Mouse (Mus musculus) heart, embryonic 15.5 days (tissue): Measurements from ENCODE around the gene Spesp1. TPM values are rescaled to one million over a fixed set of nuclear protein-coding genes. Genes with fewer than 3 reads are reported as not detected.
A peak's percentile ranks its signal among the peaks of the same experiment; 100 is the strongest.

Source experiments
- ATAC-seq: fragments of 200-750 bp; cut with Nextera tagmentation; replicated peaks from 2 replicates; pipeline ENCODE4 v1.8.0; 2017; ENCODE audit warnings: low read depth, moderate TSS enrichment; ENCODE audit not compliant: insufficient number of reproducible peaks, insufficient read depth, low FRiP score
- H3K27ac ChIP-seq: fragments of 300-500 bp; sonication (generic); 2 replicates; pipeline ENCODE4 v1.5.1; 2015; ENCODE audit warnings: mild to moderate bottlenecking, inconsistent platforms
- H3K27me3 ChIP-seq: fragments of 300-500 bp; sonication (generic); 2 replicates; pipeline ENCODE4 v1.6.1; 2015; ENCODE audit warnings: inconsistent platforms
- H3K36me3 ChIP-seq: fragments of 300-500 bp; sonication (generic); 2 replicates; pipeline ENCODE4 v1.6.1; 2015; ENCODE audit warnings: mild to moderate bottlenecking, inconsistent platforms
- H3K4me1 ChIP-seq: fragments of 300-500 bp; sonication (generic); replicated peaks from 2 replicates; pipeline ENCODE4 v1.6.1; 2015; ENCODE audit warnings: inconsistent platforms
- H3K4me2 ChIP-seq: fragments of 300-500 bp; sonication (generic); 2 replicates; pipeline ENCODE4 v1.6.1; 2015; ENCODE audit warnings: inconsistent platforms, mild to moderate bottlenecking, moderate library complexity
- H3K4me3 ChIP-seq: fragments of 300-500 bp; sonication (generic); 2 replicates; pipeline ENCODE4 v1.5.1; 2015; ENCODE audit warnings: mild to moderate bottlenecking, inconsistent platforms
- H3K9ac ChIP-seq: fragments of 300-500 bp; sonication (generic); 2 replicates; pipeline ENCODE4 v1.6.1; 2015; ENCODE audit warnings: mild to moderate bottlenecking, inconsistent platforms
- H3K9me3 ChIP-seq: fragments of 300-500 bp; sonication (generic); replicated peaks from 2 replicates; pipeline ENCODE4 v1.6.1; 2016; ENCODE audit warnings: inconsistent platforms
- WGBS: fragments of 180-500 bp; shearing (Covaris S2); methylation state at CpG from one replicate; pipeline ENCODE4 v1.1.7; 2015; ENCODE audit warnings: mixed read lengths; 5-methylcytosine and 5-hydroxymethylcytosine counted together
- polyA plus RNA-seq: library from polyadenylated mRNA; unstranded; fragments of >200 nt; fragmentation: Nextera tagmentation; extraction: Ambion mirVana; gene quantifications from 2 replicates; pipeline ENCODE4 v1.2.1, GENCODE M21; 2015

Gene Spesp1
- polyA plus RNA-seq, 1 experiment from 2014 or later: not detected

GRCm38 (mm10) chr9:62245612-62246379, 36.2 kb downstream of the Spesp1 start:
- no peak for ATAC-seq
- H3K36me3 ChIP-seq: no peaks in the 10 kb centered on the region
- H3K27me3 ChIP-seq: peaks cover 4% of the 10 kb centered on the region; the same call in 1 of the 2 replicates
- no peak overlapping the region for H3K4me2 ChIP-seq
- no peak overlapping the region for H3K4me3 ChIP-seq
- H3K9ac ChIP-seq: no peak overlapping the region
- no peak overlapping the region for H3K27ac ChIP-seq
- H3K9me3 ChIP-seq: no peaks in the 10 kb centered on the region
- H3K4me1 ChIP-seq: peaks cover 5% of the 10 kb centered on the region
- 56% methylated on average over 17 of the region's 17 CpGs for WGBS

- WGBS: 35% methylated on average over 3 of the region's 3 CpGs
- H3K9ac ChIP-seq: no peak overlapping the region
- ATAC-seq: no peak; the same call in 1 of the 2 replicates
These were observed 37.4 kb downstream of the Spesp1 start for GRCm38 (mm10) chr9:62244612-62245010.

GRCm38 (mm10) chr9:62243991-62244611, 37.9 kb downstream of the Spesp1 start:
- Histone ChIP-seq H3K4me3 (peak overlapping the region; percentile 28), H3K4me2 (peak overlapping the region; percentile 61), H3K4me1 (peaks cover 5% of the 10 kb centered on the region), H3K9ac (no peak overlapping the region), H3K27ac (no peak overlapping the region), H3K36me3 (no peaks in the 10 kb centered on the region), H3K9me3 (no peaks in the 10 kb centered on the region), H3K27me3 (peaks cover 4% of the 10 kb centered on the region; the same call in 1 of the 2 replicates)
- WGBS: 18% methylated on average over 19 of the region's 19 CpGs
- peak; percentile 43; the same call in 1 of the 2 replicates for ATAC-seq

More at GRCm38 (mm10) chr9:62244612-62245010, 37.4 kb downstream of the Spesp1 start:
- H3K4me2 ChIP-seq: 0 out of 2 replicates have a peak overlapping the region, but pooled peaks have one; percentile 61
- H3K27ac ChIP-seq: no peak overlapping the region
- H3K36me3 ChIP-seq: no peaks in the 10 kb centered on the region
- no peaks in the 10 kb centered on the region for H3K9me3 ChIP-seq
- peaks cover 4% of the 10 kb centered on the region; the same call in 1 of the 2 replicates for H3K27me3 ChIP-seq
- H3K4me3 ChIP-seq: peak overlapping the region; percentile 28; the same call in 1 of the 2 replicates
- H3K4me1 ChIP-seq: peaks cover 5% of the 10 kb centered on the region

- no peaks in the 10 kb centered on the region for H3K9me3 ChIP-seq
- H3K27ac ChIP-seq: no peak overlapping the region
- peaks cover 13% of the 10 kb centered on the region for H3K4me1 ChIP-seq
- H3K27me3 ChIP-seq: peaks cover under 1% of the 10 kb centered on the region; the same call in 1 of the 2 replicates
- no peak overlapping the region for H3K4me2 ChIP-seq
- WGBS: 65% methylated on average over 10 of the region's 10 CpGs
- H3K36me3 ChIP-seq: no peaks in the 10 kb centered on the region
- H3K9ac ChIP-seq: no peak overlapping the region
- no peak overlapping the region for H3K4me3 ChIP-seq
- ATAC-seq: no peak
These were observed 42.0 kb downstream of the Spesp1 start for GRCm38 (mm10) chr9:62240036-62240435.

GRCm38 (mm10) chr9:62237381-62237980, 44.5 kb downstream of the Spesp1 start:
- Histone ChIP-seq H3K27me3 (no peaks in the 10 kb centered on the region), H3K36me3 (no peaks in the 10 kb centered on the region), H3K9ac (no peak overlapping the region), H3K27ac (no peak overlapping the region), H3K9me3 (no peaks in the 10 kb centered on the region), H3K4me2 (no peak overlapping the region), H3K4me1 (peaks cover 11% of the 10 kb centered on the region; the same call in 1 of the 2 replicates), H3K4me3 (no peak overlapping the region)
- WGBS: 20% methylated on average over 9 of the region's 9 CpGs
- no peak for ATAC-seq

GRCm38 (mm10) chr9:62235501-62235900, 46.5 kb downstream of the Spesp1 start:
- H3K4me1 ChIP-seq: peaks cover 16% of the 10 kb centered on the region; the same call in 1 of the 2 replicates
- H3K9me3 ChIP-seq: no peaks in the 10 kb centered on the region
- ATAC-seq: no peak
- no peak overlapping the region for H3K4me3 ChIP-seq
- H3K27me3 ChIP-seq: no peaks in the 10 kb centered on the region
- no peaks in the 10 kb centered on the region for H3K36me3 ChIP-seq
- no peak overlapping the region for H3K27ac ChIP-seq
- H3K4me2 ChIP-seq: no peak overlapping the region
- WGBS: 64% methylated on average over 2 of the region's 2 CpGs
- no peak overlapping the region for H3K9ac ChIP-seq

GRCm38 (mm10) chr9:62232649-62233048, 49.4 kb downstream of the Spesp1 start:
- Histone ChIP-seq H3K9me3 (no peaks in the 10 kb centered on the region), H3K4me3 (no peak overlapping the region), H3K4me2 (no peak overlapping the region), H3K36me3 (no peaks in the 10 kb centered on the region), H3K27ac (no peak overlapping the region), H3K9ac (no peak overlapping the region), H3K27me3 (no peaks in the 10 kb centered on the region), H3K4me1 (peaks cover 13% of the 10 kb centered on the region; the same call in 1 of the 2 replicates)
- 32% methylated on average over 1 of the region's 1 CpGs for WGBS
- no peak for ATAC-seq

GRCm38 (mm10) chr9:62231046-62231445, 51.0 kb downstream of the Spesp1 start:
- H3K36me3 ChIP-seq: no peaks in the 10 kb centered on the region
- 36% methylated on average over 3 of the region's 3 CpGs for WGBS
- H3K27me3 ChIP-seq: no peaks in the 10 kb centered on the region
- H3K4me1 ChIP-seq: peaks cover 8% of the 10 kb centered on the region; the same call in 1 of the 2 replicates
- no peak overlapping the region for H3K9ac ChIP-seq
- no peak for ATAC-seq
- no peaks in the 10 kb centered on the region for H3K9me3 ChIP-seq
- H3K4me2 ChIP-seq: no peak overlapping the region
- no peak overlapping the region for H3K4me3 ChIP-seq
- no peak overlapping the region for H3K27ac ChIP-seq

- H3K27me3 ChIP-seq: no peaks in the 10 kb centered on the region
- WGBS: 67% methylated on average over 2 of the region's 2 CpGs
- H3K4me3 ChIP-seq: no peak overlapping the region
- ATAC-seq: no peak
- no peak overlapping the region for H3K4me2 ChIP-seq
- H3K9me3 ChIP-seq: no peaks in the 10 kb centered on the region
- no peak overlapping the region for H3K27ac ChIP-seq
- H3K4me1 ChIP-seq: peaks cover 8% of the 10 kb centered on the region; the same call in 1 of the 2 replicates
- H3K36me3 ChIP-seq: no peaks in the 10 kb centered on the region
- no peak overlapping the region for H3K9ac ChIP-seq
These were observed 52.0 kb downstream of the Spesp1 start for GRCm38 (mm10) chr9:62229985-62230384.

GRCm38 (mm10) chr9:62222481-62222880, 59.5 kb downstream of the Spesp1 start:
- WGBS: 19% methylated on average over 10 of the region's 10 CpGs
- H3K4me2 ChIP-seq: no peak overlapping the region
- H3K36me3 ChIP-seq: no peaks in the 10 kb centered on the region
- no peak for ATAC-seq
- no peak overlapping the region for H3K4me3 ChIP-seq
- no peaks in the 10 kb centered on the region for H3K9me3 ChIP-seq
- no peaks in the 10 kb centered on the region for H3K4me1 ChIP-seq
- no peaks in the 10 kb centered on the region for H3K27me3 ChIP-seq
- H3K27ac ChIP-seq: no peak overlapping the region
- no peak overlapping the region for H3K9ac ChIP-seq

GRCm38 (mm10) chr9:62222029-62222428, 60.0 kb downstream of the Spesp1 start:
- ATAC-seq: no peak

More at GRCm38 (mm10) chr9:62222029-62222428, 60.0 kb downstream of the Spesp1 start:
- no peaks in the 10 kb centered on the region for H3K27me3 ChIP-seq
- 79% methylated on average over 2 of the region's 2 CpGs for WGBS
- no peak overlapping the region for H3K4me3 ChIP-seq
- no peak overlapping the region for H3K27ac ChIP-seq
- no peaks in the 10 kb centered on the region for H3K36me3 ChIP-seq
- no peaks in the 10 kb centered on the region for H3K9me3 ChIP-seq
- H3K4me1 ChIP-seq: no peaks in the 10 kb centered on the region
- no peak overlapping the region for H3K4me2 ChIP-seq
- H3K9ac ChIP-seq: no peak overlapping the region
